Mouse (Mus musculus): ENCODE measurements around the gene Fxn. TPM values are rescaled to one million over a fixed set of nuclear protein-coding genes. Genes with fewer than 3 reads are reported as not detected.

The Fxn gene
- polyA plus RNA-seq, 1 experiment from 2014 or later = 39.2 TPM

GRCm38 (mm10) chr19:24284187-24284586, 3.8 kb upstream of the Fxn start:
- no peak overlapping the region for H3K27ac ChIP-seq
- no peak for ATAC-seq (ENCODE audit: low FRiP score)
- no peak overlapping the region for H3K4me3 ChIP-seq
- peaks cover 11% of the 10 kb centered on the region for H3K4me1 ChIP-seq (replicated peaks)
- H3K27me3 ChIP-seq = no peaks in the 10 kb centered on the region
- 61% methylated on average over 4 of the region's 4 CpGs for WGBS
- no peak overlapping the region for H3K9ac ChIP-seq
- no peaks in the 10 kb centered on the region for H3K9me3 ChIP-seq
- no peaks in the 10 kb centered on the region for H3K36me3 ChIP-seq
- H3K4me2 ChIP-seq = no peak overlapping the region

- Histone ChIP-seq H3K9me3 (no peaks in the 10 kb centered on the region), H3K4me3 (peak overlapping the region; percentile 64), H3K36me3 (no peaks in the 10 kb centered on the region), H3K27me3 (no peaks in the 10 kb centered on the region), H3K4me1 (replicated peaks) (peaks cover 13% of the 10 kb centered on the region), H3K27ac (no peak overlapping the region), H3K4me2 (peak overlapping the region; percentile 85), H3K9ac (no peak overlapping the region)
- no peak for ATAC-seq (ENCODE audit: low FRiP score)
- 66% methylated on average over 7 of the region's 7 CpGs for WGBS
Observed at GRCm38 (mm10) chr19:24281288-24281980, 1.0 kb upstream of the Fxn start.

DNA sequence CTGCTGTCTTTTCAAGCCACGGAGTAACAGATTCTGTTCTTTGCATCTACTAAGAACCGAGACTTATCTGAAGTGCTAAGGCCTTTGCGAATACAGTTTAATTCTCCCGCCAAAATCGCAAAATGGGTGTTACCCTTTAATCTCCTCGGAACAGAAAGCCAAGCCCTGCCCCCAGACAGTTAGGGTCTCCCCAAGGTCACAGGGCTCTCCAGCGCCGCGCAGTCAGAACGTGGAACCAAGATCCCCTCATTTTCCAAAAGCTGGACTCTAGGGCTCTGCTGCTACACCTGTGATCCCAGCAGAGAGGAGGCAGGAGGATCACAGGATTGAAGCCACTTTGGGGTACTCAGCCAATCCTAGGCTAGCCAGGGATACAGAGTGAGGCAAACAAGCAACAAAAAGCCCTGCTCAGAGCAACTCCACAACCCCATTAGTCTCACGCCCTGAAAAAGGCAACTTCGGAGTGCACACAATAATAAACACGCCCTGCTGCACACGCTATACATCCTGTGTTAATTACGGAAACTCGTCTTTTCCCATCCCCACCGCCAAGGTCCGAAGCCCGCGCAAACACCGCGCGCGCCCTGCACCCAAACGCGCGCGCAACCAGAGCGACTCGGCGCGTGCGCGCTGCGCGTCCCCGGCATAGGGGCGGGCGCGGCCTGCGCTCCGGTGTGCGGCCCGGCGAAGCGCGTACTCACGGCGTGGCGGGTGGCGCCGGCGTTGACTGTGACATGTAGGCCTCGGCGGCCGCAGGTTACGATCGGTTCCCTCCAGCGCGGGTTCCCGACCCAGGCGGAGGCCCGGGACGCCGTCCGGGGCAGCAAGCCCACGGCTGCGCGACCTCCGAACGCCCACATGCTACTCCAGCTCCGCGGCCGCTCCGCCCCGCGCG, 452 bp downstream of the Fxn start:
- Histone ChIP-seq H3K27ac (peak overlapping the region; percentile 90), H3K4me3 (peak overlapping the region; percentile 64), H3K36me3 (0 out of 2 replicates have a peak, but pooled peaks cover 3% of the 10 kb centered on the region), H3K9ac (peak overlapping the region; percentile 79), H3K9me3 (no peaks in the 10 kb centered on the region), H3K4me1 (replicated peaks) (peaks cover 13% of the 10 kb centered on the region), H3K27me3 (no peaks in the 10 kb centered on the region), H3K4me2 (peak overlapping the region; percentile 85)
- ATAC-seq (ENCODE audit: low FRiP score) = peak; percentile 65
- WGBS = under 1% methylated on average over 75 of the region's 78 CpGs

GRCm38 (mm10) chr19:24278859-24279258, 1.5 kb downstream of the Fxn start:
- Histone ChIP-seq H3K36me3 (0 out of 2 replicates have a peak, but pooled peaks cover 3% of the 10 kb centered on the region), H3K9ac (no peak overlapping the region), H3K4me3 (peak overlapping the region; percentile 64), H3K9me3 (no peaks in the 10 kb centered on the region), H3K27me3 (no peaks in the 10 kb centered on the region), H3K27ac (no peak overlapping the region), H3K4me2 (peak overlapping the region; percentile 85), H3K4me1 (replicated peaks) (peaks cover 13% of the 10 kb centered on the region)
- 89% methylated on average over 15 of the region's 15 CpGs for WGBS
- ATAC-seq (ENCODE audit: low FRiP score) = no peak

- no peak overlapping the region for H3K4me3 ChIP-seq
- WGBS = 67% methylated on average over 3 of the region's 3 CpGs
- H3K4me2 ChIP-seq = no peak overlapping the region
- peaks cover 16% of the 10 kb centered on the region for H3K4me1 ChIP-seq (replicated peaks)
- no peak for ATAC-seq (ENCODE audit: low FRiP score)
- H3K36me3 ChIP-seq = 0 out of 2 replicates have a peak, but pooled peaks cover 3% of the 10 kb centered on the region
- no peak overlapping the region for H3K27ac ChIP-seq
- no peaks in the 10 kb centered on the region for H3K9me3 ChIP-seq
- no peaks in the 10 kb centered on the region for H3K27me3 ChIP-seq
- H3K9ac ChIP-seq = no peak overlapping the region
Observed at GRCm38 (mm10) chr19:24274281-24274680, 6.1 kb downstream of the Fxn start.

DNA sequence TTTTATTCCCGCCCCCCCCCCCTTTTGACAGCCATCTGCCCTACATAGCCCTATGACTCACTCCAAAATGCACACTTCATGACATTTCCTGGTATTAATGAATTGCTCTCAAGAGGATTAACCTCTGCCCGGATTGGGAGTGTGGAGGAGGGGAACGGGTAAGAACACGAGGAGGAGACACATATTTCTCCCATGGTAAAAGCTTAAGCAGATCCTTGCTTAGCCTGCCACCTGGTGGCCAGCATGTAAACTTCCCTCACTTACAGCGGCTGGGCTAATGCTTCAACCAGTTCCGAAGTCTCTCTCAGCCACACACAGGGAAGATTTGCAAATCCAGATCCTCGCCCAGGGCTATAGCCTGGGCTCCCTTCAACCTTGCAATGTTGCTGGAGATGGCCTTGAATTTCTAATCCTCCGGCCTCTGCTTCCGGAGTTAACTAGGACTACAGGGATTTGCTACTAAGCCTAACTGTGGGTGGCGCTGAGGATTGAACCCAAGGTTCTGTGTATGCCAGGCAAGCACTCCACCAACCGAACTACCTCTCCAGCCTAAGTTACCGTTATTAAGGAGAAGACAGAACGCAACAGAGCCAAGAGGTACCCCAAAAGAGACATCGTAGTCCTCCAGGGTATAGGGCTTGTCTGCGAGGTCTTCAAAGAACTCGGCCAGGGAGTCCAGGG, 8.5 kb downstream of the Fxn start:
- peaks cover 24% of the 10 kb centered on the region for H3K4me1 ChIP-seq (replicated peaks)
- no peak overlapping the region for H3K9ac ChIP-seq
- H3K27ac ChIP-seq = no peak overlapping the region
- peak; percentile 84 for ATAC-seq (ENCODE audit: low FRiP score)
- WGBS = 48% methylated on average over 16 of the region's 16 CpGs
- 0 out of 2 replicates have a peak, but pooled peaks cover 3% of the 10 kb centered on the region for H3K36me3 ChIP-seq
- no peak overlapping the region for H3K4me3 ChIP-seq
- H3K4me2 ChIP-seq = peak overlapping the region; percentile 31; the same call in 1 of the 2 replicates
- H3K9me3 ChIP-seq = no peaks in the 10 kb centered on the region
- H3K27me3 ChIP-seq = no peaks in the 10 kb centered on the region

DNA sequence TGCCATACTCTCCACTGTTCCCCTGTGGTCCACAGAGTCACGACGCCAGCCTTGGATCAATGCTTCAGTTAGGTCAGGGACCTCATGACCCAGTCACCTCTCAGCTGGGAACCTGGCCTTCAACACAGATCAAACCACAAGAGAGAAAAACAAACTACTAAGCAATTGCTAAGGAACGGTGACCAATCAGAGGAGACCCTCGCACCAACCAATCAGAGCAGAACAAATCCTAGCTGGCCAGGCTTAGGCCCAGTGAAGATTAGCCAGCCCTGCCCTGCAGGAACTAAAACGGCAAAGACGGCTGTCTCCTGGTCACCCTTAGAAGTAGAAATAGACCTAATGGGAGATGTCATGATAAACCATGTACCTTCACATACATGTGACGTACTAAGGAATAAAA, 9.1 kb downstream of the Fxn start:
- no peaks in the 10 kb centered on the region for H3K27me3 ChIP-seq
- peak; percentile 73 for ATAC-seq (ENCODE audit: low FRiP score)
- 39% methylated on average over 7 of the region's 7 CpGs for WGBS
- peak overlapping the region; percentile 31; the same call in 1 of the 2 replicates for H3K4me2 ChIP-seq
- no peak overlapping the region for H3K9ac ChIP-seq
- H3K4me1 ChIP-seq (replicated peaks) = peaks cover 24% of the 10 kb centered on the region
- H3K9me3 ChIP-seq = no peaks in the 10 kb centered on the region
- no peak overlapping the region for H3K4me3 ChIP-seq
- no peak overlapping the region for H3K27ac ChIP-seq
- 0 out of 2 replicates have a peak, but pooled peaks cover 3% of the 10 kb centered on the region for H3K36me3 ChIP-seq

DNA sequence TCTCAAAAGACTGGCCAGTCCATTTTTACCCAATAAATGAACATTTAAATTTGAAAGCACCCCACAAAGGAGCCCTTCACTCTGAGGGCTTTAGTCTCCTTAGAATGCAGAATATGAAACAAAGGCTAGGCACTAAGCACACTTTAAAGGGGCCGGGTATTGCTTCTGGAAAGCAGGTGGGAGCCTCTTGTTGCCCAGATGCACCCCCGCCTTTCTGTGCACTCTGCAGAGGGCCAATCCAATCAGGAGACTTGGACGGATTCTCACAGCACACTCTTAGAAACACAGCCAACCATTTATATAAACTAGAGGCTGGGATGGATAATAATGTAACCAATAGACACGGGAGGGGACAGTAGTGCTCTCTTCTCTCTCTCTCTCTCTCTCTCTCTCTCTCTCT, 11.9 kb downstream of the Fxn start:
- H3K4me3 ChIP-seq = no peak overlapping the region
- H3K4me1 ChIP-seq (replicated peaks) = peaks cover 24% of the 10 kb centered on the region
- H3K4me2 ChIP-seq = no peak overlapping the region
- no peak overlapping the region for H3K9ac ChIP-seq
- no peaks in the 10 kb centered on the region for H3K27me3 ChIP-seq
- ATAC-seq (ENCODE audit: low FRiP score) = no peak
- H3K27ac ChIP-seq = no peak overlapping the region; the same call in 1 of the 2 replicates
- WGBS = 41% methylated on average over 4 of the region's 4 CpGs
- H3K9me3 ChIP-seq = no peaks in the 10 kb centered on the region
- H3K36me3 ChIP-seq = peaks cover 10% of the 10 kb centered on the region; the same call in 1 of the 2 replicates

GRCm38 (mm10) chr19:24266046-24266830, 14.2 kb downstream of the Fxn start:
- ATAC-seq (ENCODE audit: low FRiP score) = no peak
- WGBS = 79% methylated on average over 7 of the region's 7 CpGs
- peaks cover 20% of the 10 kb centered on the region for H3K4me1 ChIP-seq (replicated peaks)

DNA sequence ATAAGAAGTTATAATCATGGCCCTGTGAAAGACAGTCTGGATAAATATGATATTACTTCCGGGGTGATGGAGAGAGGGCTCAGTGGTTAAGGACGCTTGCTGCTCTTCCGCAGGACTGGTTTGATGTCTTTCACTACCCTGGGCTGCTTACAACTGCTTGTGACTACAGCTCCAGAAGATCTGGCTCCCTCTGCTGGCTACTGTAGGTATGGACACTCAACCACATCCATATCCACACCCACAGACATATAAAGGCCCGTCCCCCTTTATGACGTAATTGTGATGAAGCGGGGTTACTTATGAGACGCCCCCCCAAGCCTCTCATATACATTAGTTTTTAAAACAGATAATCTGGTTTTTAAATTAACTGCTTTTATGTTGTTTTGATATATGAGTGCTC, 15.4 kb downstream of the Fxn start:
- 0 out of 2 replicates have a peak, but pooled peaks have one; percentile 34 for ATAC-seq (ENCODE audit: low FRiP score)
- H3K9me3 ChIP-seq = no peaks in the 10 kb centered on the region
- no peak overlapping the region for H3K4me3 ChIP-seq
- H3K27me3 ChIP-seq = no peaks in the 10 kb centered on the region
- no peak overlapping the region for H3K4me2 ChIP-seq
- no peak overlapping the region for H3K9ac ChIP-seq
- no peak overlapping the region for H3K27ac ChIP-seq
- H3K4me1 ChIP-seq (replicated peaks) = peaks cover 15% of the 10 kb centered on the region
- H3K36me3 ChIP-seq = peaks cover 20% of the 10 kb centered on the region; the same call in 1 of the 2 replicates
- 44% methylated on average over 7 of the region's 7 CpGs for WGBS

More at GRCm38 (mm10) chr19:24266046-24266830, 14.2 kb downstream of the Fxn start:
- no peak overlapping the region for H3K4me3 ChIP-seq
- no peaks in the 10 kb centered on the region for H3K9me3 ChIP-seq
- H3K36me3 ChIP-seq = peaks cover 16% of the 10 kb centered on the region; the same call in 1 of the 2 replicates
- no peak overlapping the region for H3K4me2 ChIP-seq
- no peak overlapping the region for H3K27ac ChIP-seq
- H3K9ac ChIP-seq = no peak overlapping the region
- H3K27me3 ChIP-seq = no peaks in the 10 kb centered on the region

DNA sequence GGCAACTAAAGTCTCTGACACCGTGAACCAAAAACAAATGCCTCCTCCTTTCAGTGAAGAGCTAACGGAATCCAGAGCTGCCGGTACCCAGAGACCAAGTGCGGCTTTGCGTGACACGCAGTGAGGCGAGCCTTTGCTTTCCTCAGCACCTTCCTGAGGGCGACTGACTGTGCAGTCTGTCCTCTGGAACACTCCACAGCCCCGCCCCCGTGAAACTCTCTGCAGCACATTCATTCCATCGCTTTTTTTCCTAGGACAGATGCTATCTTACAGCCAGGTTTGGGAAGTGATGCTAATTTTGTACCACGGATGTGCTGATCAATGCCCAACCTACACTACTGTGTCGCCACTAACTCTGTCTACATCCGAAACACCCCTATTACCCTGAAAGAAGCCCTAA, 17.7 kb downstream of the Fxn start:
- Histone ChIP-seq H3K9me3 (no peaks in the 10 kb centered on the region), H3K4me2 (no peak overlapping the region), H3K9ac (no peak overlapping the region), H3K27me3 (no peaks in the 10 kb centered on the region), H3K4me1 (replicated peaks) (0 out of 2 replicates have a peak, but pooled peaks cover 9% of the 10 kb centered on the region), H3K27ac (no peak overlapping the region), H3K4me3 (no peak overlapping the region), H3K36me3 (peaks cover 20% of the 10 kb centered on the region; the same call in 1 of the 2 replicates)
- no peak for ATAC-seq (ENCODE audit: low FRiP score)
- 91% methylated on average over 14 of the region's 14 CpGs for WGBS

Data from hindbrain, embryonic 13.5 days (tissue).